Mouse (Mus musculus) embryonic facial prominence, embryonic 13.5 days (tissue): Measurements from ENCODE around the gene Gtf2ird1. TPM values are rescaled to one million over a fixed set of nuclear protein-coding genes. Genes with fewer than 3 reads are reported as not detected.
"Not testable (repeated sequence)": the region's sequence is repeated elsewhere in the genome, so short reads cannot be mapped to it uniquely, and the experiment has no call there.

ENCODE experiments used
- ATAC-seq: fragments of 200-750 bp; cut with Nextera tagmentation; 2 replicates; pipeline ENCODE4 v1.8.0; 2017; ENCODE audit warnings: low read depth; ENCODE audit not compliant: insufficient number of reproducible peaks, insufficient read depth, low FRiP score, low TSS enrichment
- H3K27ac ChIP-seq: fragments of 300-500 bp; sonication (generic); 2 replicates; pipeline ENCODE4 v1.5.1; 2015; ENCODE audit warnings: moderate library complexity, mild to moderate bottlenecking, inconsistent platforms
- H3K27me3 ChIP-seq: fragments of 300-500 bp; sonication (generic); 2 replicates; pipeline ENCODE4 v1.6.1; 2015; ENCODE audit warnings: mild to moderate bottlenecking, inconsistent platforms
- H3K36me3 ChIP-seq: fragments of 300-500 bp; sonication (generic); 2 replicates; pipeline ENCODE4 v1.6.1; 2015; ENCODE audit warnings: mild to moderate bottlenecking, inconsistent platforms
- H3K4me1 ChIP-seq: fragments of 300-500 bp; sonication (generic); 2 replicates; pipeline ENCODE4 v1.6.1; 2015; ENCODE audit warnings: inconsistent platforms
- H3K4me2 ChIP-seq: fragments of 300-500 bp; sonication (generic); 2 replicates; pipeline ENCODE4 v1.6.1; 2015; ENCODE audit warnings: moderate library complexity, mild to moderate bottlenecking, inconsistent platforms
- H3K4me3 ChIP-seq: fragments of 300-500 bp; sonication (generic); 2 replicates; pipeline ENCODE4 v1.5.1; 2015; ENCODE audit warnings: mild to moderate bottlenecking, inconsistent platforms
- H3K9ac ChIP-seq: fragments of 300-500 bp; sonication (generic); 2 replicates; pipeline ENCODE4 v1.6.1; 2015; ENCODE audit warnings: mild to moderate bottlenecking, inconsistent platforms
- H3K9me3 ChIP-seq: fragments of 300-500 bp; sonication (generic); 2 replicates; pipeline ENCODE4 v1.6.1; 2016; ENCODE audit warnings: inconsistent platforms
- WGBS: fragments of 180-500 bp; shearing (Covaris S2); methylation state at CpG from one replicate; pipeline ENCODE4 v1.1.7; 2015; ENCODE audit warnings: mixed read lengths; 5-methylcytosine and 5-hydroxymethylcytosine counted together
- polyA plus RNA-seq: library from polyadenylated mRNA; unstranded; fragments of >200 nt; fragmentation: Nextera tagmentation; extraction: Ambion mirVana; gene quantifications from 2 replicates; pipeline ENCODE4 v1.2.1, GENCODE M21; 2015

The Gtf2ird1 gene
- polyA plus RNA-seq, 1 experiment from 2014 or later: 130 TPM

GRCm38 (mm10) chr5:134359101-134359500 is 97.4 kb downstream of the Gtf2ird1 start:
- Histone ChIP-seq H3K27ac (no peak overlapping the region), H3K9ac (no peak overlapping the region), H3K9me3 (no peaks in the 10 kb centered on the region), H3K36me3 (peaks cover 69% of the 10 kb centered on the region), H3K27me3 (no peaks in the 10 kb centered on the region), H3K4me3 (no peak overlapping the region), H3K4me1 (no peaks in the 10 kb centered on the region), H3K4me2 (no peak overlapping the region)
- ATAC-seq: no peak
- 92% methylated on average over 4 of the region's 4 CpGs for WGBS

GRCm38 (mm10) chr5:134355372-134355771 is 101.1 kb downstream of the Gtf2ird1 start:
- H3K4me2 ChIP-seq, H3K27me3 ChIP-seq, H3K27ac ChIP-seq, ATAC-seq, H3K4me3 ChIP-seq, H3K9ac ChIP-seq, H3K9me3 ChIP-seq: not testable (repeated sequence)
- Histone ChIP-seq H3K4me1 (peaks cover 26% of the 10 kb centered on the region), H3K36me3 (peaks cover 39% of the 10 kb centered on the region)
- 91% methylated on average over 4 of the region's 4 CpGs for WGBS

- WGBS: 59% methylated on average over 4 of the region's 4 CpGs
These were observed 103.4 kb downstream of the Gtf2ird1 start for GRCm38 (mm10) chr5:134353117-134353516.

GRCm38 (mm10) chr5:134352527-134353001 is 104.0 kb downstream of the Gtf2ird1 start:
- Histone ChIP-seq H3K9ac (peak overlapping the region; percentile 36; the same call in 1 of the 2 replicates), H3K27me3 (no peaks in the 10 kb centered on the region), H3K9me3 (no peaks in the 10 kb centered on the region), H3K4me3 (no peak overlapping the region), H3K27ac (peak overlapping the region; percentile 71), H3K4me2 (no peak overlapping the region), H3K36me3 (peaks cover 12% of the 10 kb centered on the region), H3K4me1 (peaks cover 28% of the 10 kb centered on the region)
- WGBS: 53% methylated on average over 3 of the region's 3 CpGs
- peak; percentile 57; the same call in 1 of the 2 replicates for ATAC-seq

More at GRCm38 (mm10) chr5:134353117-134353516, 103.4 kb downstream of the Gtf2ird1 start:
- H3K9me3 ChIP-seq: no peaks in the 10 kb centered on the region
- peaks cover 17% of the 10 kb centered on the region for H3K36me3 ChIP-seq
- H3K4me3 ChIP-seq: no peak overlapping the region
- H3K9ac ChIP-seq: no peak overlapping the region
- H3K4me2 ChIP-seq: no peak overlapping the region
- H3K4me1 ChIP-seq: peaks cover 28% of the 10 kb centered on the region
- ATAC-seq: no peak
- no peaks in the 10 kb centered on the region for H3K27me3 ChIP-seq
- H3K27ac ChIP-seq: no peak overlapping the region

- WGBS: 11% methylated on average over 10 of the region's 10 CpGs
- Histone ChIP-seq H3K4me1 (peaks cover 28% of the 10 kb centered on the region), H3K4me3 (0 out of 2 replicates have a peak overlapping the region, but pooled peaks have one; percentile 12), H3K36me3 (no peaks in the 10 kb centered on the region), H3K9ac (0 out of 2 replicates have a peak overlapping the region, but pooled peaks have one; percentile 16), H3K9me3 (no peaks in the 10 kb centered on the region), H3K27ac (peak overlapping the region; percentile 39; the same call in 1 of the 2 replicates), H3K27me3 (no peaks in the 10 kb centered on the region), H3K4me2 (peak overlapping the region; percentile 46)
- peak; percentile 66 for ATAC-seq
These were observed 105.9 kb downstream of the Gtf2ird1 start for GRCm38 (mm10) chr5:134350660-134351059.

- Histone ChIP-seq H3K4me3 (no peak overlapping the region), H3K36me3 (no peaks in the 10 kb centered on the region), H3K4me1 (peaks cover 14% of the 10 kb centered on the region), H3K9ac (no peak overlapping the region), H3K9me3 (no peaks in the 10 kb centered on the region), H3K27ac (no peak overlapping the region), H3K4me2 (no peak overlapping the region), H3K27me3 (no peaks in the 10 kb centered on the region)
- 62% methylated on average over 2 of the region's 2 CpGs for WGBS
- no peak for ATAC-seq
These were observed 109.5 kb downstream of the Gtf2ird1 start for GRCm38 (mm10) chr5:134347066-134347465.

- Histone ChIP-seq H3K27ac (no peak overlapping the region), H3K4me3 (no peak overlapping the region), H3K36me3 (no peaks in the 10 kb centered on the region), H3K27me3 (no peaks in the 10 kb centered on the region), H3K9me3 (no peaks in the 10 kb centered on the region), H3K9ac (no peak overlapping the region), H3K4me2 (no peak overlapping the region), H3K4me1 (peaks cover 2% of the 10 kb centered on the region)
- ATAC-seq: no peak
- 83% methylated on average over 9 of the region's 9 CpGs for WGBS
These were observed 111.1 kb downstream of the Gtf2ird1 start for GRCm38 (mm10) chr5:134345449-134345848.

GRCm38 (mm10) chr5:134344076-134344475 is 112.4 kb downstream of the Gtf2ird1 start:
- no peak for ATAC-seq
- Histone ChIP-seq H3K4me3 (no peak overlapping the region), H3K27me3 (no peaks in the 10 kb centered on the region), H3K9ac (no peak overlapping the region), H3K4me1 (no peaks in the 10 kb centered on the region), H3K36me3 (no peaks in the 10 kb centered on the region), H3K9me3 (no peaks in the 10 kb centered on the region), H3K4me2 (no peak overlapping the region), H3K27ac (no peak overlapping the region)
- WGBS: 75% methylated on average over 8 of the region's 8 CpGs

- H3K27ac ChIP-seq, ATAC-seq, H3K4me3 ChIP-seq, H3K4me2 ChIP-seq, H3K27me3 ChIP-seq, H3K36me3 ChIP-seq, H3K9ac ChIP-seq, H3K4me1 ChIP-seq, H3K9me3 ChIP-seq: not testable (repeated sequence)
- WGBS: 93% methylated on average over 3 of the region's 4 CpGs
These were observed 113.0 kb downstream of the Gtf2ird1 start for GRCm38 (mm10) chr5:134343530-134343929.

- H3K36me3 ChIP-seq: no peaks in the 10 kb centered on the region
- H3K27me3 ChIP-seq: no peaks in the 10 kb centered on the region
- no peak overlapping the region; the same call in 1 of the 2 replicates for H3K27ac ChIP-seq
- H3K4me2 ChIP-seq: no peak overlapping the region
- H3K9me3 ChIP-seq: no peaks in the 10 kb centered on the region
- WGBS: 78% methylated on average over 18 of the region's 18 CpGs
- H3K4me3 ChIP-seq: no peak overlapping the region
- ATAC-seq: peak; percentile 32; the same call in 1 of the 2 replicates
- no peak overlapping the region for H3K9ac ChIP-seq
- no peaks in the 10 kb centered on the region for H3K4me1 ChIP-seq
These were observed 113.9 kb downstream of the Gtf2ird1 start for GRCm38 (mm10) chr5:134342503-134343205.

GRCm38 (mm10) chr5:134341721-134342120 is 114.8 kb downstream of the Gtf2ird1 start:
- H3K27ac ChIP-seq: no peak overlapping the region
- no peaks in the 10 kb centered on the region for H3K36me3 ChIP-seq
- no peak overlapping the region for H3K4me3 ChIP-seq
- no peak overlapping the region for H3K9ac ChIP-seq
- ATAC-seq: no peak
- no peaks in the 10 kb centered on the region for H3K9me3 ChIP-seq
- no peaks in the 10 kb centered on the region for H3K27me3 ChIP-seq
- H3K4me2 ChIP-seq: no peak overlapping the region
- WGBS: 91% methylated on average over 5 of the region's 5 CpGs
- no peaks in the 10 kb centered on the region for H3K4me1 ChIP-seq

- WGBS: 68% methylated on average over 10 of the region's 10 CpGs
- H3K9me3 ChIP-seq: no peaks in the 10 kb centered on the region
- H3K4me1 ChIP-seq: no peaks in the 10 kb centered on the region
- no peak overlapping the region for H3K4me2 ChIP-seq
- H3K9ac ChIP-seq: no peak overlapping the region
- H3K27me3 ChIP-seq: no peaks in the 10 kb centered on the region
- H3K36me3 ChIP-seq: no peaks in the 10 kb centered on the region
- no peak overlapping the region for H3K27ac ChIP-seq
- no peak overlapping the region for H3K4me3 ChIP-seq
- no peak for ATAC-seq
These were observed 115.2 kb downstream of the Gtf2ird1 start for GRCm38 (mm10) chr5:134341321-134341720.
